Mouse (Mus musculus): ENCODE results near the gene Ripk3. TPM values are rescaled to one million over a fixed set of nuclear protein-coding genes. Genes with fewer than 3 reads are reported as not detected.
A peak's percentile ranks its signal among the peaks of the same experiment; 100 is the strongest.

The Ripk3 gene
- total and polyA plus RNA-seq, 2 experiments from 2014 or later = 0.90 to 2.0 TPM

- Histone ChIP-seq H3K27ac (ENCODE audit: low read depth, low read length) (no peak overlapping the region), H3K4me3 (ENCODE audit: low read depth, low read length) (no peak overlapping the region), H3K9ac (no peak overlapping the region), H3K36me3 (ENCODE audit: insufficient read depth) (no peaks in the 10 kb centered on the region), H3K4me1 (ENCODE audit: insufficient read depth) (no peaks in the 10 kb centered on the region), H3K4me2 (ENCODE audit: low read depth) (no peak overlapping the region), H3K9me3 (ENCODE audit: low read length) (no peaks in the 10 kb centered on the region), H3K27me3 (ENCODE audit: insufficient read depth, low read length) (peaks cover 3% of the 10 kb centered on the region; the same call in 1 of the 2 replicates)
- WGBS = 78% methylated on average over 7 of the region's 7 CpGs
- no peak for ATAC-seq
- DNase-seq = no peak
- TF ChIP-seq CTCF (IDR thresholded peaks at IDR 0.05; ENCODE audit: low read depth) = no peak
Measured at GRCm38 (mm10) chr14:55776711-55777110, 12.0 kb downstream of the Ripk3 start.

DNA sequence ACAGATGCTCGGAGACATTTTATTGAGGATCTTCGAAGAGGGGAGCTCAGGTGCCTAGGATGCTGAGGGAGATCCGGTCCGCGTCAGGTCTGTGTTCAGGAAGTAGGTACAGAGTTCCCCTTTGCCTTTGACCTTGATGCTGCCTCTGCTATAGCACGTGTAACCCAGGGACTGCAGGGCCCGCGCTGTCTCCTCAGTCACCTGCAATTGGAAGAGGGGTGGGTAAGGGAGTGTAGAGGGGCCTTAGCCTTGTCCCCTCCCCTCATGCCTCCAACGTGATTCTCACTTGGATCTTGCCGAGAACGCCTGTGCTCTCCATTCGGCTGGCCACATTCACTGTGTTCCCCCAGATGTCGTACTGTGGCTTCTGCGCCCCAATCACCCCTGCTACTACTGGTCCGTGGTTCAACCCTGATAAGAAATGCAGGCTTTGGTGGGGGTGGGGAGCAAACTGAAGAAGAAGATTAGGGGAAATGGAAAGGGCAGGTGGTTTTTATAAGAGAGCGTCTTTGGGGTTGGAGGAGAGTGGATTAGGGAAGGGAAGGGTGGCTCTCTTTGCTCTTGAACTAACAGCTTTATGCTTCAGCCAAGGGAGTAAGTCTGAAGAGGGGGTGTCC, 19.5 kb downstream of the Ripk3 start:
- H3K9me3 ChIP-seq (ENCODE audit: low read length) = no peaks in the 10 kb centered on the region
- no peak for TF ChIP-seq CTCF (IDR thresholded peaks at IDR 0.05; ENCODE audit: low read depth)
- H3K4me3 ChIP-seq (ENCODE audit: low read depth, low read length) = no peak overlapping the region
- ATAC-seq (no peak), DNase-seq (no peak)
- H3K9ac ChIP-seq = no peak overlapping the region
- 77% methylated on average over 16 of the region's 16 CpGs for WGBS
- 0 out of 2 replicates have a peak, but pooled peaks cover 4% of the 10 kb centered on the region for H3K4me1 ChIP-seq (ENCODE audit: insufficient read depth)
- no peak overlapping the region for H3K27ac ChIP-seq (ENCODE audit: low read depth, low read length)
- H3K27me3 ChIP-seq (ENCODE audit: insufficient read depth, low read length) = peaks cover 9% of the 10 kb centered on the region
- no peak overlapping the region for H3K4me2 ChIP-seq (ENCODE audit: low read depth)
- no peaks in the 10 kb centered on the region for H3K36me3 ChIP-seq (ENCODE audit: insufficient read depth)

DNA sequence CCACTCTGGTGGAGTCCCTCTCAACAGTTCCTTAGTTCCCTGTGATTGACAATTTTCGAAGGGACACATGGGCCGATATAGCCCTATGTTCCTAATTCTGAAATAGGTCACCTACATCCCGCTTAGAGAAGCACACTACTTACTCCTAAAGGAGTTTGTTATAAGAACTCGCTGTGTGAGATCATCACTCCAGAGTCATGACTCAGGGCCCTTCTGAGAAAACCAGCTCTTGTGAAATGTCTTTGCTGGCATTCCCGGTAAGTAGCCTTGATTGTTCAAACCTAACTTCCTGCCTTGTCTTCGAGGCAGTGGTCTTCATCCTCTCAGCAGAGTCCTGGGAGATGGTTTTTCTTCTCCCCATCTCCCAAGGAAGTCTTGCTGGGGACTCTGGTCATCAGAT, 20.1 kb downstream of the Ripk3 start:
- 91% methylated on average over 6 of the region's 6 CpGs for WGBS
- Histone ChIP-seq H3K27ac (ENCODE audit: low read depth, low read length) (no peak overlapping the region), H3K27me3 (ENCODE audit: insufficient read depth, low read length) (peaks cover 9% of the 10 kb centered on the region), H3K4me3 (ENCODE audit: low read depth, low read length) (no peak overlapping the region), H3K36me3 (ENCODE audit: insufficient read depth) (no peaks in the 10 kb centered on the region), H3K9ac (no peak overlapping the region), H3K9me3 (ENCODE audit: low read length) (no peaks in the 10 kb centered on the region), H3K4me1 (ENCODE audit: insufficient read depth) (0 out of 2 replicates have a peak, but pooled peaks cover 4% of the 10 kb centered on the region), H3K4me2 (ENCODE audit: low read depth) (no peak overlapping the region)
- ATAC-seq (no peak), DNase-seq (no peak)
- no peak for TF ChIP-seq CTCF (IDR thresholded peaks at IDR 0.05; ENCODE audit: low read depth)

GRCm38 (mm10) chr14:55767519-55768414, 20.9 kb downstream of the Ripk3 start:
- 11% methylated on average over 52 of the region's 52 CpGs for WGBS
- ATAC-seq (peak; percentile 67), DNase-seq (peak; percentile 40)
- Histone ChIP-seq H3K36me3 (ENCODE audit: insufficient read depth) (no peaks in the 10 kb centered on the region), H3K9me3 (ENCODE audit: low read length) (no peaks in the 10 kb centered on the region), H3K27me3 (ENCODE audit: insufficient read depth, low read length) (peaks cover 9% of the 10 kb centered on the region), H3K4me2 (ENCODE audit: low read depth) (peak overlapping the region; percentile 81), H3K4me1 (ENCODE audit: insufficient read depth) (0 out of 2 replicates have a peak, but pooled peaks cover 4% of the 10 kb centered on the region), H3K9ac (peak overlapping the region; percentile 57), H3K4me3 (ENCODE audit: low read depth, low read length) (peak overlapping the region; percentile 42), H3K27ac (ENCODE audit: low read depth, low read length) (no peak overlapping the region)
- peak; percentile 62 for TF ChIP-seq CTCF (IDR thresholded peaks at IDR 0.05; ENCODE audit: low read depth)

DNA sequence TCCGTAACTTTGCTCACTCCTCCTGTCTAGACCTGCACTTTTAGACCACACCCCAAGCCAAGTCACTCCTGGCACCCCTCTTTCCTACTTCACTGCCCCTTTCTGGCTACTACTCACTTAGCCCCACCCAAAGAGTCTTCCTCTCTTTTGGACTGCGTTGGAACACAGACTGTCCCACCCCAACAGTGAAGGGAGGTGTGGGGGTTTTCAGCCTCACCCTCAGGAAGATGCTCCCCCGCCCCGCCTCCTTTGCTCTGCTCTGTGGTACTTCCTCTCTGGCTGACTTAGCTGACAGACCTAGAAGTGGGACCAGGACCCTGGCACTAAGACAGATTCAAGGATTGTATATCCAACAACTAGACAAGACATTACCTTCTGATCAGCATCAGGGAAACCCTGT, 23.0 kb downstream of the Ripk3 start, which contains the start of gene Ltb4r1:
Ltb4r1 (plus strand) TSS at position 267 of the 400 bp plus-strand sequence.
- Histone ChIP-seq H3K27ac (ENCODE audit: low read depth, low read length) (no peak within 1 kb of the TSS), H3K4me2 (ENCODE audit: low read depth) (no peak within 1 kb of the TSS), H3K9ac (no peak within 1 kb of the TSS), H3K9me3 (ENCODE audit: low read length) (no peaks in the 10 kb centered on the region), H3K36me3 (ENCODE audit: insufficient read depth) (no peaks in the 10 kb centered on the region), H3K4me1 (ENCODE audit: insufficient read depth) (peaks cover 4% of the 10 kb centered on the region; the same call in 1 of the 2 replicates), H3K4me3 (ENCODE audit: low read depth, low read length) (no peak within 1 kb of the TSS), H3K27me3 (ENCODE audit: insufficient read depth, low read length) (peaks cover 16% of the 10 kb centered on the region)
- DNase-seq (no peak), ATAC-seq (no peak)
- no peak for TF ChIP-seq CTCF (IDR thresholded peaks at IDR 0.05; ENCODE audit: low read depth)
- 71% methylated on average over 4 of the region's 4 CpGs for WGBS

DNA sequence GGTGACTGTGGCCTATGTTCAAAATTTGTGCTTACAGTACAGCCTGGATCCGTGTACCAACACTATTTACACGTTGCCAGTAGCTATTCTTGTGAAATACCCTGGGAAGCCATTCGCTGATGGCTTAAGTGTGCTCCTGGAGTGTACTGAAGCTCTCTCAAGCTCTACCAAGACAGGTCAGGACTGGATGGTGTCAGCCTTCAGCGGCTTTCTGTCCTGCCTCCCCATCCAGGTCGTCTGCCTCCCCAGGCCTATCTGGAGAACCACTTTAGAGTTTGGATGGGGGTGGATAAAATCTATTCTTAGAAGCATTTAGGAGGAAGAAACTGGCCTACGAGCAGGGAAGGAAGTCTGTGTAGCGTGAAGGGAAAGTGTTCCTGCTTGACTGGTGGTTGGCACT, 25.5 kb downstream of the Ripk3 start:
- no peak overlapping the region for H3K27ac ChIP-seq (ENCODE audit: low read depth, low read length)
- H3K4me3 ChIP-seq (ENCODE audit: low read depth, low read length) = no peak overlapping the region
- DNase-seq (no peak), ATAC-seq (no peak)
- no peaks in the 10 kb centered on the region for H3K9me3 ChIP-seq (ENCODE audit: low read length)
- H3K36me3 ChIP-seq (ENCODE audit: insufficient read depth) = no peaks in the 10 kb centered on the region
- peaks cover 11% of the 10 kb centered on the region for H3K27me3 ChIP-seq (ENCODE audit: insufficient read depth, low read length)
- 59% methylated on average over 7 of the region's 7 CpGs for WGBS
- H3K9ac ChIP-seq = peak overlapping the region; percentile 84; the same call in 1 of the 2 replicates
- peaks cover 4% of the 10 kb centered on the region; the same call in 1 of the 2 replicates for H3K4me1 ChIP-seq (ENCODE audit: insufficient read depth)
- TF ChIP-seq CTCF (IDR thresholded peaks at IDR 0.05; ENCODE audit: low read depth) = no peak
- H3K4me2 ChIP-seq (ENCODE audit: low read depth) = peak overlapping the region; percentile 96; the same call in 1 of the 2 replicates

All from forebrain, postnatal 0 days (tissue).